Mouse (Mus musculus): ENCODE measurements around the gene Ankrd44. TPM values are rescaled to one million over a fixed set of nuclear protein-coding genes. Genes with fewer than 3 reads are reported as not detected.

Gene Ankrd44
- polyA plus RNA-seq, 1 experiment, result 4.6 TPM

DNA sequence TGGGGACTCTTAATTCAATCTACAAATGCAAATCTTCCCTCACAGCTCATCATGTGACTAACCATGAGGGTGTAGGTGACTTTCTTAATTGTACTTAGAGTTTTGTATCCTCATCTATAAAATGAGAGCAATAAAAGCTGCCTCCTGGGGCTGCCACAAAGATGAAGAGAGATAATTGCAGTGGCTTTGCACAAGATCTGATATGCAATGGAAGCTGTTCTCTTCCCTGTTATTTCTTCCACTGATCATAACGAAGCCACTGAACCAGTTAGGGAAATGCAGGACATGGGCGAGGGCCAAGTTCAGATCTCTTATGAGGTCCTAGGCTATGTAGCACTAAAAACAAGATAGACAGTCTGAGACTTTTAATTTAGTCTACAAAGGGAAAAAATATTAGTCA, 258.2 kb downstream of the Ankrd44 start:
- H3K4me3 ChIP-seq, result no peak overlapping the region
- H3K79me2 ChIP-seq (ENCODE audit: control insufficient read depth, insufficient read depth), result no peaks in the 10 kb centered on the region
- H3ac ChIP-seq (ENCODE audit: control insufficient read depth, insufficient read length), result no peak overlapping the region
- H3K36me3 ChIP-seq (ENCODE audit: control insufficient read depth, insufficient read depth), result no peaks in the 10 kb centered on the region
- H3K4me2 ChIP-seq (ENCODE audit: low read depth), result no peak overlapping the region
- H3K27me3 ChIP-seq (ENCODE audit: control insufficient read depth, insufficient read depth, insufficient read length), result no peaks in the 10 kb centered on the region
- no peak for TF ChIP-seq E2F4 (IDR thresholded peaks at IDR 0.05; ENCODE audit: insufficient read depth)
- TF ChIP-seq MAX (IDR thresholded peaks at IDR 0.05; ENCODE audit: low read depth), result no peak
- no peak for TF ChIP-seq SRF (IDR thresholded peaks at IDR 0.05; ENCODE audit: control insufficient read depth, insufficient read length, low read depth)
- no peak for TF ChIP-seq POLR2AphosphoS2 (IDR thresholded peaks at IDR 0.05; ENCODE audit: insufficient read length, low read depth)
- TF ChIP-seq POLR2A (IDR thresholded peaks at IDR 0.05; ENCODE audit: insufficient read length, low read depth), result no peak
- no peak for TF ChIP-seq TCF3 (IDR thresholded peaks at IDR 0.05; ENCODE audit: insufficient read length, low read depth)
- no peak for TF ChIP-seq MYOG (IDR thresholded peaks at IDR 0.05; ENCODE audit: control insufficient read depth in 1 of 3, insufficient read depth in 1 of 3, insufficient read length in 2 of 3, low read depth in 2 of 3)

DNA sequence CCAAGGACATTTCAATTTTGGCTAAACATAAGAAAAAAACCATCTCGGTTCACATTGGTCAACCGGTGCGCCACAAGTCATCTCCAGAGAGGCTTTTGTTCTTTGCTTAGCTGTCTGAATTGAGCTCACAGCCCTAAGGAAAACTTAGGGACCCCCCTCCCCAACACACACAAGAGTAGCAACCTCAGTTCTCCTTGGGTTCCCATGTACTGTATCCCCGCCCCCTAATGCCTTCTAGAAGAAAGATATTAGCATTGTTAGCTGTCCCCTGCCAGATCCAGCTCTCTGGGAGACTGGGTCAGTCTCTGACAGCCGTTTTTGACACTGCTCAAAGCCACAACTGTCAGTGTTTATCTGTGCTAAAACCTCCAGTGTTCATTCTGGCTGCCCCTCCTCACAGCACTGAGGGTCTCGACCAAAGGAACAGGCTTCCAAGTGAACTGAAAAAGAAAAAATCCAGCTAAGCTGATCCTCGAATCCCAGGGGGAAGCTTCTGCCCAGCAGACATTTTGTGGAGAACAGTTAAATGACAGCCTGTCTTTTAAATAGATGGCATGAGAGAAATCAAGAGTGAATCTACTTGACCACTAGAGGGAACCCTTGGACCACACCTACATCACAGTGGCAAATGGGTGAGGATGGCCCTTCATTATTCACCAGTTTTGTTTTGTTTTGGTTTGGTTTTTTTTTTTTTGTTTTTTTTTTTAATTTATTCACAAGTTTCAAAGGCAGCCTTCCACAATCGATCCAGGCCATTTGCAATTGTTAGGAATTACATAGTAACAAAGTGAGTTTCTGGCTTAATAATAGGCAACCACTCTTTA, 260.4 kb downstream of the Ankrd44 start:
- no peaks in the 10 kb centered on the region for H3K36me3 ChIP-seq (ENCODE audit: control insufficient read depth, insufficient read depth)
- no peaks in the 10 kb centered on the region for H3K79me2 ChIP-seq (ENCODE audit: control insufficient read depth, insufficient read depth)
- H3ac ChIP-seq (ENCODE audit: control insufficient read depth, insufficient read length), result no peak overlapping the region
- H3K27me3 ChIP-seq (ENCODE audit: control insufficient read depth, insufficient read depth, insufficient read length), result no peaks in the 10 kb centered on the region
- no peak overlapping the region for H3K4me2 ChIP-seq (ENCODE audit: low read depth)
- H3K4me3 ChIP-seq, result no peak overlapping the region
- TF ChIP-seq POLR2A (IDR thresholded peaks at IDR 0.05; ENCODE audit: insufficient read length, low read depth), result no peak
- TF ChIP-seq REST (IDR thresholded peaks at IDR 0.05; ENCODE audit: insufficient read depth, insufficient read length), result no peak
- no peak for TF ChIP-seq TCF3 (IDR thresholded peaks at IDR 0.05; ENCODE audit: insufficient read length, low read depth)
- TF ChIP-seq SRF (IDR thresholded peaks at IDR 0.05; ENCODE audit: control insufficient read depth, insufficient read length, low read depth), result no peak
- TF ChIP-seq MYOD1 (IDR thresholded peaks at IDR 0.05; ENCODE audit: control insufficient read depth in 1 of 3, insufficient read length in 2 of 3, low read depth in 2 of 3), result no peak
- TF ChIP-seq MYOG (IDR thresholded peaks at IDR 0.05; ENCODE audit: control insufficient read depth in 1 of 3, insufficient read depth in 1 of 3, insufficient read length in 2 of 3, low read depth in 2 of 3), result no peak
- no peak for TF ChIP-seq MAX (IDR thresholded peaks at IDR 0.05; ENCODE audit: low read depth)
- TF ChIP-seq POLR2AphosphoS2 (IDR thresholded peaks at IDR 0.05; ENCODE audit: insufficient read length, low read depth), result no peak
- no peak for TF ChIP-seq CEBPB (IDR thresholded peaks at IDR 0.05; ENCODE audit: insufficient read depth, poor library complexity, severe bottlenecking)
- no peak for TF ChIP-seq USF1 (IDR thresholded peaks at IDR 0.05; ENCODE audit: low read depth)
- no peak for TF ChIP-seq E2F4 (IDR thresholded peaks at IDR 0.05; ENCODE audit: insufficient read depth)
- no peak for TF ChIP-seq TCF12 (IDR thresholded peaks at IDR 0.05; ENCODE audit: insufficient read depth, poor library complexity, severe bottlenecking)

DNA sequence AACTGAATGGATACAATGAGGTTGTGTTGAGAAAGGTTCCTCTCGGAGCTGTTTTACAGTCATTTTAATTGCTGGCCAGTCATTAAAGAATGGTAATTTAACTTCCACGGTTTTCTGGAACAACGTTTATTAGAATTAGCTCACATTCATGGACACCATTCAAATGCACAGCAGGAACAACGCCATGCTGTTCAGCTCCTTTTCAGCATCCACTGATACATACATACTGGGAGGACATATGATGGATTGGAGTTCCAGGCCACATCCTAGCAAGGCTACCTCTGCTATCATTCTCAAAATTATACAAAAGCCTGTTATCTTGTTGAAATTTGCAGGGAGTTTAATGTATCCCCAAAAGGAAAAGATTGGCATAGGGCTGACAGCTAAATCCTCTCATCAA, 261.1 kb downstream of the Ankrd44 start:
- H3K79me2 ChIP-seq (ENCODE audit: control insufficient read depth, insufficient read depth), result no peaks in the 10 kb centered on the region
- no peak overlapping the region for H3ac ChIP-seq (ENCODE audit: control insufficient read depth, insufficient read length)
- TF ChIP-seq CEBPB (IDR thresholded peaks at IDR 0.05; ENCODE audit: insufficient read depth, poor library complexity, severe bottlenecking) (no peak), MYOG (IDR thresholded peaks at IDR 0.05; ENCODE audit: control insufficient read depth in 1 of 3, insufficient read depth in 1 of 3, insufficient read length in 2 of 3, low read depth in 2 of 3) (no peak), MAX (IDR thresholded peaks at IDR 0.05; ENCODE audit: low read depth) (no peak), USF1 (IDR thresholded peaks at IDR 0.05; ENCODE audit: low read depth) (no peak), REST (IDR thresholded peaks at IDR 0.05; ENCODE audit: insufficient read depth, insufficient read length) (no peak), MYOD1 (IDR thresholded peaks at IDR 0.05; ENCODE audit: control insufficient read depth in 1 of 3, insufficient read length in 2 of 3, low read depth in 2 of 3) (no peak), E2F4 (IDR thresholded peaks at IDR 0.05; ENCODE audit: insufficient read depth) (no peak), SRF (IDR thresholded peaks at IDR 0.05; ENCODE audit: control insufficient read depth, insufficient read length, low read depth) (no peak), TCF3 (IDR thresholded peaks at IDR 0.05; ENCODE audit: insufficient read length, low read depth) (no peak), POLR2A (IDR thresholded peaks at IDR 0.05; ENCODE audit: insufficient read length, low read depth) (no peak), POLR2AphosphoS2 (IDR thresholded peaks at IDR 0.05; ENCODE audit: insufficient read length, low read depth) (no peak), TCF12 (IDR thresholded peaks at IDR 0.05; ENCODE audit: insufficient read depth, poor library complexity, severe bottlenecking) (no peak)
- H3K36me3 ChIP-seq (ENCODE audit: control insufficient read depth, insufficient read depth), result no peaks in the 10 kb centered on the region
- H3K4me2 ChIP-seq (ENCODE audit: low read depth), result no peak overlapping the region
- H3K4me3 ChIP-seq, result no peak overlapping the region
- no peaks in the 10 kb centered on the region for H3K27me3 ChIP-seq (ENCODE audit: control insufficient read depth, insufficient read depth, insufficient read length)

DNA sequence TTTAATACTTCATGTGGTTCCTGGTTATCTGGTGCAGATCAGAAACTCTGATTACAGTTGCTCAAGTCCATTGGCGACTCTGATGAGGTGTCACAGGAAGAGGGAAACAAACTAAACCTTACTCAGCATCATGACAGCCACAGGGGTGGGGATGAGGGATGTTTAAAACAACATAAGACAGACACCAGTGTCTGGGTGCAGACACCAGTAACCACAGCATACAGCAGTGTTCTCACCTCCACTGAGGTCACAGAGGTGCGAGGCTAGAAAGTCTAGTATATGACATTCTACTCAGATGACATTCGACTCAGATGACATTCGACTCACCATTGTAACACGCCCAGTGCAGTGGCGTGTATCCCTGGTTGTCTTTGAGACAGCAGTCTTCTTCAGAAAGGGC, 265.5 kb downstream of the Ankrd44 start:
- TF ChIP-seq USF1 (IDR thresholded peaks at IDR 0.05; ENCODE audit: low read depth) (no peak), CEBPB (IDR thresholded peaks at IDR 0.05; ENCODE audit: insufficient read depth, poor library complexity, severe bottlenecking) (no peak), TCF3 (IDR thresholded peaks at IDR 0.05; ENCODE audit: insufficient read length, low read depth) (no peak), REST (IDR thresholded peaks at IDR 0.05; ENCODE audit: insufficient read depth, insufficient read length) (no peak)
- Histone ChIP-seq H3K4me3 (no peak overlapping the region), H3K79me2 (ENCODE audit: control insufficient read depth, insufficient read depth) (no peaks in the 10 kb centered on the region), H3ac (ENCODE audit: control insufficient read depth, insufficient read length) (no peak overlapping the region), H3K4me2 (ENCODE audit: low read depth) (no peak overlapping the region), H3K27me3 (ENCODE audit: control insufficient read depth, insufficient read depth, insufficient read length) (no peaks in the 10 kb centered on the region), H3K36me3 (ENCODE audit: control insufficient read depth, insufficient read depth) (peaks cover under 1% of the 10 kb centered on the region)

DNA sequence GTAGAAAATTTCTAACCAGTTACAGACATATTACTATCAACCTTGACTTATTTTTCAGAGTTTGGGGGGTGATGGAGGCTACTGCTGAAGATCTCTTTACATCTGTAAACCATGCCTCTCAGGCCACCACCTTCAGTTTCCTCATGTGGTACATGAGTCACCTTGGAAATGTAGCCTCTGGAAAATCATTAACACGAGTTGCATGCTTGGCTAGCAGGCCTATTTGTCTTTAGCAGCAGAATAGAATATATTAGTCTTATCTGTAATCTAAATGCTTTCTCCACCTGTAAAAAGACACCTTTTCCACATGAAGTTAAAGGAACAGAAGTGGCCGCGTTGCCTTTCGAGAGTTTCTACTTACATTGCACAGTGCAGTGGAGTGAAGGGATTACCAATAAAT, 267.6 kb downstream of the Ankrd44 start:
- Histone ChIP-seq H3K27me3 (ENCODE audit: control insufficient read depth, insufficient read depth, insufficient read length) (no peaks in the 10 kb centered on the region), H3ac (ENCODE audit: control insufficient read depth, insufficient read length) (no peak overlapping the region), H3K4me2 (ENCODE audit: low read depth) (no peak overlapping the region), H3K4me3 (no peak overlapping the region), H3K79me2 (ENCODE audit: control insufficient read depth, insufficient read depth) (no peaks in the 10 kb centered on the region), H3K36me3 (ENCODE audit: control insufficient read depth, insufficient read depth) (peaks cover 6% of the 10 kb centered on the region)
- TF ChIP-seq CEBPB (IDR thresholded peaks at IDR 0.05; ENCODE audit: insufficient read depth, poor library complexity, severe bottlenecking) (no peak), MYOG (IDR thresholded peaks at IDR 0.05; ENCODE audit: control insufficient read depth in 1 of 3, insufficient read depth in 1 of 3, insufficient read length in 2 of 3, low read depth in 2 of 3) (no peak)

All from myocyte (in vitro differentiated cells).